Mouse (Mus musculus) thymus, postnatal 4 days (tissue): ENCODE data around the gene Casp14.

Source experiments
- DNase-seq: peaks from one replicate; pipeline ENCODE4 v3.0.0; 2021

The Casp14 gene

GRCm38 (mm10) chr10:78664546-78664945 lies 53.5 kb downstream of the Casp14 start:
- no peak for DNase-seq
